Mouse (Mus musculus) B cell, adult 2 months (primary cell): ENCODE results near the gene Ptprd.
"Not testable (repeated sequence)": the region's sequence is repeated elsewhere in the genome, so short reads cannot be mapped to it uniquely, and the experiment has no call there.

Experiments
- DNase-seq, 2 experiments: peaks; one replicate each; pipeline ENCODE4 v3.0.0; 2022

The Ptprd gene

DNA sequence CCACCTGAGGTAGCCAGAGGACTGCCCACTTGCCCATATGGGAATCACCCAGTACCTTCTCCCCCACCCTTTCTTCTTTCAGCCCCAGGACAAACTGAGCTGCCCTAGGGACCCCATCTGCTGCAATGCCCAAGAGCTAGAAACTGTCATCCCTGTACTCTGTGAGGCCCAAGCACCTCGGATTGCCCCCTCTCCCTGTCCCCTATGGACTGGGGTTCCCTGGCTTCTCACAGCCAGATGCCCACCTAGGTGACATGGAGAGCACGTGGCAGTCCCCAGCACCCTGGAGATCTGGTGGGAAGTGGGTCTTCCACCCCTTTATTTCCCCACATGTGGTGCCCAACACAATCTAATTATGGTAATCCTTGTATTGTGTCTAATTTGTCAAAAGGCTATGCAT lies 331.5 kb downstream of the Ptprd start:
- DNase-seq: no peak

DNA sequence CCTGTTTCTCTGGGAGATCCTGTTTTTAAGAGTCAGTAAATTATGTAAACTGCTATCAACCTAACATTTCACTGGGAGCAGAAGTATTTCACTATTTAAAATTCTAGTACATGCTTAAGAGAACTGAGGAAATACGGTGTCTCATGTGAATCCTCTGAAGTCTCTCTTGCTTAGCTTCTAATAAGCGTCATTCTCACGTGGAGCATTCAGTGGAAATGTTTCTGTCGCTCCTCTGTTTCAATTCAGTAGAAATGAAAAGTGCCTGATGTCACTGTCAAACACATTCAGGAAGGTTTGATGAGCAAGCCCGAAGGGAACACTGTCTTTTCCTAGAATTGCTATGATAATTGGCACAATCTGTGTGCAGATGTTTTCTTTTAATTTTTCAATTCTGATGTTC lies 350.5 kb downstream of the Ptprd start:
- DNase-seq: no peak

DNA sequence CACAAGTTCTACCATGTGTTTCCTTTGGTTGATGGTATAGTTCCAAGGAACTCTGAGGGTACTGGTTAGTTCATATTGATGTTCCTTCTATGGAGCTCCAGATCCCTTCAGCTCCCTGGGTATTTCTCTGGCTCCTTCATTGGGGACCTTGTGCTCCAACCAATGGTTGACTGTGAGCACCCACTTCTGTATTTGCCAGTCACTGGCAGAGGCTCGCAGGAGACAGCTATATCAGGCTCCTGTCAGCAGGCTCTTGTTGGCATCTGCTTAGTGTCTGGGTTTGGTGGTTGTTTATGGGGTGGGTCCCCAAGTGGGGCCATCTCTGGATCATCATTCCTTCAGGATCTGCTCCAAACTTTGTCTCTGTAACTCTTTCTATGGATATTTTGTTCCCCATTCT lies 414.4 kb downstream of the Ptprd start:
- DNase-seq: not testable (repeated sequence)

DNA sequence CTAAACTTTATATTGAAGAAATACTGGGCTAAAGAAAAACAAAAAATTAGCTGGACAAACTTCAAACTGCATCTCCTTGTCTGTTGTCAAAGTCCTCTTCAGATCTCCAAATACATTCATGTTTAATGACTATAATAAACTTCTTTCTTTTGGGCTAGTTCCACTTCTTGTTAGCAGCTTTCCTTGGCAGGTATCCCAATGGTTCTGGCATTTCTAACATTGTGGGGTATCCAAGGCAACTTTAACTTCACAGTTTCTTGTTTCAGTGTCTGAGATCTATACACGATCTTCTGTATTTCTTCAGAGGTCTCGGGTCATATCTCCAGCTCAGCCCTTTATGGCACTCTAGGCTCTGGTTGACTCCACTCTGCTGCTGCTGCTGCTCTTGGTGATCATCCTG lies 434.5 kb downstream of the Ptprd start:
- no peak for DNase-seq

DNA sequence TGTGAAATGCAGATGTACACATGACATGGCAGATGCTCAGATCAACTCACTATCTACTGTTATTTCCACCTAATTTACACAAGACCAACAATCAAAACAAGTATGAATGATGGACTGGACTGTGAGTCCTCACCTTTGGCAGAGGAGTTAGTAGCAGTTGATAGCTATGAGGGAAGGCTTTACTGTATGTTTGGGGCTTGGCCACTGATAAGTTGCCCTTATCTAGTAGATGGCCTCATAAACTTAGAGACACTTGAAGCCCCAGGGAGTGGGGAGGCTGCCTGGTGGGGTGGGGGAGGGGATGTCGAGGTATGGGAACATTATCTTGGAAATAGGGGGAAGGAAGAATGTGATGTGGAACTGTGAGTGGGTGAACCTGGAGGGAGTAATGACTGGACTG lies 448.0 kb downstream of the Ptprd start:
- no peak for DNase-seq

DNA sequence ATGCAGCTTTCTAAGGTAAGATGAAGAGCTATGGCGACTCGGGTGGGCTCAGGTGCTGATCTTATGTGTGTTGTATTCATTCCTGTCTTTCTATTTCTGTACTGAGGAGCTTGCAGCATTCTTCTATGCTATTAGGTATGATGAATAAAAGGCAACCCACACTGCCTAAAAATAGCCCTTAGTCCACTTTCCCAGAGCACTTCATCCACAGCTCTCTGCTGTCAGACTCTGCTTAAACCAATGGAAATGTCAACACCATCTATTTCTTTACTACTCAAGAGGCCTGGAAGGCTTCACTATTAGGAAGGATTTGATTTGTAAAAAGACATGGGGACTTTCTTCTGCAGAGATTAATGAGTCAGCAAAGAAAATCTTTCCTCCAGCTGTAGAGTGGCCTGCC lies 468.4 kb downstream of the Ptprd start:
- no peak for DNase-seq

DNA sequence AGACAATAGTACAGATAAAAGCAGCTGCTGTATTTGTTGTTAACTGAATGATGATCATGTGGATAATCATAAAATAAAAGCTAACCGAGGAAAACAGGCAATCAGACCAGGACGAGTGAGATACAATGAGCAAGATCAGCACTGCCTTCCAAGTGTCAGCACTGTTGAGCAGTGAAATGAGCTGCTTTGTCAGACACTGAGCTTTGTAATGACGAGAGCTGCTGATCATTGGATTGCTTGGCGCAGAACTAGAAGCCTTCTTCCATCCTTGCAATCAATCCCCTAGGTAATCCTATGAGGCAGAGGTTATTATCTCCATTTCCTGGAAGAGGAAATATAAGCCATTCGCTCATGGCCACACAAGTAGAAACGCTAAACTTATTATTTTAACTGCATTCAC lies 489.9 kb downstream of the Ptprd start:
- no peak for DNase-seq

DNA sequence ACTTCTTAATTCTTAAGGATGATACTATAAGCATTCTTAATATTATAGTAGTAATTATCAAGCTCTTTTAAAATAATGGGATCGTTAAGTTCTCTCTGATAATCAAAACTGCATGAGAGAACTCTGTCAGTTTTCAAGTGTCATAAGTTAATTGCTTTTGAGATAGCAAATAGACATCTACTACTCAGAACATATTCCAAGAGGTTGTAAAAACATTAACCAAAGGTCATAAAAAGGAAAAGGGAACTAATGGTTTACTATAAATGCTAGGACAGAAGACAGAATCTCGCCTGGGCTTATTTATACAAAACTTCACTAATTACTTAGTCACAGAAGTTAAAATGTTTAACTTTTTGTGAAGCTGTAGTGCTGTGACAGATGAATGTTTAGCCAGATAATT lies 494.0 kb downstream of the Ptprd start:
- DNase-seq: no peak

DNA sequence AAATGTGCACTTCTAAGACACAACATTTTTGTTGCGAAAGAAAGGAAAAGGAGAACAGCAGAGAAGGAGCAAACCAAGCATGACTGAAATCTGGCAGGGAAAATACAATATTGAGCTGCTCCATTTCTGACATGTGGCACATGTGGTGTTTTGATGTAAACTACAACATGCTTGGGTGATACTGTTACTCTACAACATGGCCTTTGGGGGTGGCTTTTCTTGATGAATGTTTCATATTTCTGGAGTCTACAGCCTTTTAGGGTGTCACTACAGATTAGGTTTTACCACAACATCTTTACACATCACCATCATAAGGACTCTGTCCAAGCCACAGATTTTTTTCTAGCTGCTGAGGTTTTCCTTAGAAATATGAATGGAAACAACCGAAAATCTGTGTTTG lies 501.5 kb downstream of the Ptprd start:
- no peak for DNase-seq

DNA sequence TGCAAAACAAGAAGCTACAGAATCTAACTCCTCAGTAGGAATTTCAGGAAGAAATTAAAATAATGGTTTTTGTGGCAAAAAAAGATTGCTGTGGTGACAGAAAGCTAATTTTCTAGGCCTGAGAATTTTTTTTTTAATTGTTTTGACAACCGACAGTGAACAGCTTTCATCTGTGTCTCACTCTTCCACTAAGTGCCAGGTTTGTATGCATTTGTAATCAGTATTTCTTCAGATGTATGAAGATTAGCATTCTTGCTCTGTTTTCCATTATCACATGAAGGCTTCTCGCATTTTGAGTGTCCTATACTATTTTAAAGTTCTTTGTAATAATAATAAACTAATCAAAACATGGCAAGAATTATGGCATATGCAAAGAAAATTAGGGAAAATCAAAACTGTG lies 513.5 kb downstream of the Ptprd start:
- no peak for DNase-seq

DNA sequence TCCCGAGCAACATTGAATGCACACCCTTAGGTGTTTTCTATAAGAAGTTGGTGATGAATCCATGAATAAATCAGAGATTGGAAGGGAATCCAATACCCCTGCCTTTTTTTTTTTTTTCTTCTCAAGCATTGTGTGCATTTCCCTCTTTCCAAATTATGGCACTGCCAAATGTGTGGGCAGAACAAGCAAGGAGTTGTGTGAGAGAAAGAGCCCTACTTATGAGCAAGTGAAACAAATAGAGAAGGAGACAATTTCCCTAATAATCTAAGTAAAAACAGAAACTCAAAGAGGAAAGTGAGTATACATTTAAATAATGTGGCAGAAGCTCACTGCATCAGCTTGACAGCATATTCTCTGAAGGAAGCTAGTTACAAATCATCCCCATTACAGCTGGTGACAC lies 536.0 kb downstream of the Ptprd start:
- no peak for DNase-seq

DNA sequence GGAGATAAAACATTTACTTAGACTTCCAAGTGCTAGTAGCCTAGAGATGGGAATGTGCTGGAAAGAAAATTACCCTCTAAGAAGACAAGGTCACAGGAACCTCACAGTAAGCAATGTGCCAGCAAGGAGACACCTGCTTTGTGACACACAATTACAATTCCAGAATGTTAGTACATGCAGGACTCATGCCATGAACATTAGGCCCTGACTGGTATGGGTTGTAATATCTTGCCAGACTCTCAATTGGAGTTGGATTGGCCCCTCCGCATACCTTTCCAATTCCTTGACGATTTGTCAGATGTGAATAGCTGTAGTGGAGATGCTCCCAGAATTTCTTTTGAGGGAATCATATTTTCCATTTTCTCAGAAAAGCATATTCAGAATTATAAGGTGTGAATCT lies 547.0 kb downstream of the Ptprd start:
- no peak for DNase-seq

DNA sequence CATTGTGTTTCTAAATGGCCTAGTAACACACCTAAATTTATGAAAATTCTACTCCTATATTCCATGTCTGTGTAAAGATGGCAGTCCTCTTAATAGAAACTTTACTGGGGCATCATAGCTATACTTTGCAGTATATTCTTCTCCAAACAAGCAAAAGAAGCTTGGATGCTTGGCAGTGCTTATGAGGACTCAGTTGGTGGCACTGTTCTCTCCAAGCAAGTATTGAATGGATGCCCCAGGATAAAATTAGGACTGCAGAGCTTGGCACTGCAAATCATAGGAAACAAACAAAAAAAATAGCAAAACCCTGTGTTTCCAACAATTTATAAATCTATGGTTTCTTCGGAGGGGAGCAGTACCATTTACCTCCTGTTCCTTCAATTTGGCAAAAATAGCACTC lies 549.5 kb downstream of the Ptprd start:
- no peak for DNase-seq

DNA sequence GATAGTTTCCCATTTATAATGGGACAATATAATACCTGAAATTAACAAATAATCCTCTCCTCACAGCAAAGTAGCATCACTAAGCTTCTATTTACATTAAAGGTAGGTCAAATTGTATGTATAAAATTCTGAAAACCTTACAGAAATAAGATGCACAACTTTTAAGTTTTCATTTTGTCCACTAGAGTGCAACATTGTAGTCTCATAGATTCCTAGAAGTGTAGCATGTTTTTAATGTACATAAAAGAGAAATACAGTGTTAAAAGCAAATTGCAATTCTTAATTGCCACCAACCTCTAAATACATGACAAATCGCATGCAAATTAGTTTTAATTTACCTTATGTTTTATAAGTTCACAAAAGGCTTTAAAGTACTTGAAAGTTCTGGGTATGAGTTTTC lies 556.1 kb downstream of the Ptprd start:
- no peak for DNase-seq

DNA sequence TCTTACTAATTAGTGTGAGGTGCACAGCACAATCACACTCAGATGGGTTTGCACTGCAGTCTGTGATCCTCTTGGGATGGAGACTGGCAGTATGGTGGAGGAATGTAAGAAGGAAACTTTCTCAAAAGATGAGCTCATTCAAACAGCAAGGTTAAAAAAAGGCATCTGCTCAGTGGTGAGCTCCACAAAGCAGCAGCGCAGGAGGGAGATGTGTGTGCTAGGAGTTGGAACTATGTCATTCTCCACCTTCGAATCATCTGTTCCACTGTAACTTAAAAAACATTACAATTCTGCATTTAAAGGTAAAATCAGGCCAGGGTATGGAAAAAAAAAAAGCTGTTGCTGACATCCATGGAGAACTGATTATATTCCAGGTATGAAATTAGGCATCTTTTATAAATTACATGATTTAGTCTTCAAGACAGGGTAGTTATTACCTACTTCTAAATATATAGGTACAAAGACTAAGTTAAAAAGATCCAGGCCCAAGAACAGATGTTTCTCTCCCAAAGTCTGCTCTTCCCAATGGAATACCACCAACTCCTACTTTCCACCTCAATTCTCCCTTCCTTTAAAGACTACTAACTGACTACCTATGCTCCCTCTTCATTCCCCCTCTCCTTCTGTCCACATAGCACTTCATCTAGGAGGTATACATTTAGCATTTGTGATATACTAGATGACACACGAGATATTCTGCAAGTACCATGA lies 562.0 kb downstream of the Ptprd start:
- no peak for DNase-seq

DNA sequence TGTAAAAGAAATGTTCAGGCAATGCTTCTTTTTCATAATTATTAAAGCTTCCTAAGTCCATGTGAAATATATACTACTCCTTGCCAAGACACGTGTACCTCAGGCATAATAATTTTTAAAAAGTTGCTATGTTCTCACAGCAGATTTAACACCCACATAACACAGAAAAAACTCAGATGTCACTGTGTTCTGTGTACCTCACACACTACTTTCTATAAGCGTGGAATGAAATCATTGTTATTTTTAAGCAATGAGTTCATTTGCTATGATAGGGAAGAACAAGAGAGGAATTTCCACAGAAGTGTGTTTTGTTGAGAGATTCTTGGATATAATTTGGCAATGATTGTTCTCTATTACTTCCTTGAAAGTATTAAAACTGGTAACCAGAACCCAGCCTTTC lies 562.9 kb downstream of the Ptprd start:
- no peak for DNase-seq

DNA sequence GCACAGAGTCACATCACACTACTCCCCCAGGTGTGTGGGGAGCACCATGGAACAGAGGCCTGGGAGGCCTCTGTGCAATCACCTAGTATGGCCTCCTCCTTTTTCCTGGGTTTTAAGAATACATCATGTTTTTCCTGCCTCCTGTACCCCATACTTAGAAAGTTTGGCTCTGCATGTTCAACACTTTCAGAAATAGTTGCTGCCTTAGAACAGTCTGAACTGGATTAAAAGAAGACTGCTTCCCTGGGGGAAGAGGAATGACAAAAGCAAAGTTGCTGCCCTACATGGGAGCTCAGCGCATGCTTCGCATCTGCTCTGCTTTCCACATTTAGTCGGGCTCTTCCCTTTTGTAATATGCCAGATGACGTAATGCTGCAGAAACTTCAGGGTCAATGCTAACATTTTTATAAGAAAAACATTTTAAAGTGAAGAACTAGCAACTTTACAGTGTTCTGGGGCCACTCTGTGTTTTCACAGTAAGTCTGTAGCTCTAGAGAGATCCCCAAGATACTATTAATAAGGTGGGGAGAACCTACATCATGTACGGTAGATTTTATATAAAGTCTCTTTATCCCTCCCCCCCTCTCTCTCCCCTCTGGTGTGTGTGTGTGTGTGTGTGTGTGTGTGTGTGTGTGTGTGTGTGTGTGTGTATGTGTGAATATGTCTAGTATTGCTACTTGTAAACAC lies 564.2 kb downstream of the Ptprd start:
- DNase-seq: no peak

DNA sequence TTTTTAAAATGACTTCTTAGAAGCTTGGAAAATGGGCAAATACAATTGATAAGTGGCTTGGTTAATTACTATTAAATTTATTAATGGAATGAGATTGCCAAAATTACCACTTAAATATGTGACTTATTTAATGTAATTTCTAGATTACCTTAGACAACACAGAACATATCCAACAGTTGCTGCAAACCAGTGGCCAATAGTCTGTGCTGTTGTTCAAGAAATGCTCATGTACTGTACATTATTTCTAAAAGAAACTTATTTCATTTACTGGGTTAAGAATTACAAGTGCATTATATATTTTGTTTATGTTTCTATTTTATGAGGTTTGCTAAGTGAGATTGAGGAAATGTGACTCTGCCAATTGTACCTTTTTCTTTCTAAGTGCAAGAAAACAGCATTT lies 567.3 kb downstream of the Ptprd start:
- DNase-seq: no peak

DNA sequence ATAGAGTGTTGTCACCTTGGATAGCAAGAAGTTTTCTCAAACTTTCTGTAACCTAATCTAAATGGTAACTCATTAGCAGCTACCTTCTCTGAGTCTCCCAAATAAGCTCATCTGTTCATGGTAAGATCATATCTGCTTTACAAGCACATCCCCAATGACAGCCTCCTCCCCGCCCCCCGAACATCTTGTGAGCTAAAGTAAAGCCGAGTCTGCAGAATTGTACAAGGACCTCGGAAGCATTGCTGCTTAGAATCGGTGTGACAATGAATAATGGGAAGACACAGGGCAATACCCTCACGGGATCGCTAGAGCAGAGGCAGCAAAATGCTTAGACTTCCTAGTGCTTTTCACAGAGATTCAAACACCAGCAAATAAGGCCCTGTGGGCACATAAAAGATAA lies 571.7 kb downstream of the Ptprd start:
- no peak for DNase-seq

DNA sequence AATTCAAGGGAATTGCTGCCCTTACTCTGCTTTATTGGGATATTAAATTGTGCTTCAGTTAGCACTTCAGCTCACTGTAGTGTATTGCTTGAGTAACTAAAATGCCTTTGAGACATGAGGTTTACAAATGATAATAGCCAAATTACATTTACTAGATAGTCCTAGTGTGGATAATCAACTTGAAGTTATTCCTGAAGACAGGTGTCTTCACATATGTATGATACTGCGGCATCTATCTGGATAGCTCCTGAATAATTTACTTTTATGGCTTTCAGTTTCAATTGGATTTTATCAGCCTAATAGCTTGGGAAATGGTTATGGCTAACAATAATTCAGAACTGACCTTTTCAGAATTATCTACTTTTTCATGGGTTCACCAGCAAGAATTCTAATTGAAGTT lies 598.6 kb downstream of the Ptprd start:
- DNase-seq: no peak

DNA sequence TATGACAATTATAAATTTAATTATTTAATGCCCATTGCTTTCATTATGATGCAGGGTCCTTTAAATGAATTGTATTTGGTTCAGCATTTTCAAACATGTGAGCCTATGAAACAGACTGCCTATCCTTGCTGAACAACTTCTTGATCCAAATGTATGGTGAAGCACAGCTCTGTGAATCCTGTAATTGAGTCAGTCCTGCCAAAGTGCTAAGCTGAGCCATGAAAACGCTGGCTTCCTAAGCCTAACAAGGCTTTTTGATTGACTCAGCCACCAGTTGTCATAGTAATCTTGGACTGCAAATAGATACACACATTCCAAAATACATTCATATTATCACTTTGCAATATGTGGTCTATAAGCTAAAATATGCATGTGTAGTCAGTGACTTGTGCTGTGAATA lies 625.1 kb downstream of the Ptprd start:
- DNase-seq: no peak

DNA sequence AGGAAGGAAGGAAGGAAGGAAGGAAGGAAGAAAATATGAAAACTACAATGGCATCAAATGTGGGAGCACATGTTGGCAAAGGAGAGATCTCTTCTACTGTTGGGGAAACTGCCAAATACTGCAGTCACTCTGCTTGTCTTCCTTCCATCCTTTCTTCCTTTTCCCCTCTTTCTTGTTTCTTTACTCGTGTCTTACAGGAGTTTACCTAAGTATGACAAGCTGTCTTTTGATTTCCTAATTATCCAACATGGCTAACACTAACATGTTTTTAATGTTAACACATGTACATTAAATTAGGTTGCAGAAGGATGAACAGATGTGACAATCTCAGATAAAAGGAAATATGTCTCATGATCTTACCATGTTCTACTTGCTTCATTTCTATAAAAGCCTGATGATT lies 625.5 kb downstream of the Ptprd start:
- DNase-seq: no peak

DNA sequence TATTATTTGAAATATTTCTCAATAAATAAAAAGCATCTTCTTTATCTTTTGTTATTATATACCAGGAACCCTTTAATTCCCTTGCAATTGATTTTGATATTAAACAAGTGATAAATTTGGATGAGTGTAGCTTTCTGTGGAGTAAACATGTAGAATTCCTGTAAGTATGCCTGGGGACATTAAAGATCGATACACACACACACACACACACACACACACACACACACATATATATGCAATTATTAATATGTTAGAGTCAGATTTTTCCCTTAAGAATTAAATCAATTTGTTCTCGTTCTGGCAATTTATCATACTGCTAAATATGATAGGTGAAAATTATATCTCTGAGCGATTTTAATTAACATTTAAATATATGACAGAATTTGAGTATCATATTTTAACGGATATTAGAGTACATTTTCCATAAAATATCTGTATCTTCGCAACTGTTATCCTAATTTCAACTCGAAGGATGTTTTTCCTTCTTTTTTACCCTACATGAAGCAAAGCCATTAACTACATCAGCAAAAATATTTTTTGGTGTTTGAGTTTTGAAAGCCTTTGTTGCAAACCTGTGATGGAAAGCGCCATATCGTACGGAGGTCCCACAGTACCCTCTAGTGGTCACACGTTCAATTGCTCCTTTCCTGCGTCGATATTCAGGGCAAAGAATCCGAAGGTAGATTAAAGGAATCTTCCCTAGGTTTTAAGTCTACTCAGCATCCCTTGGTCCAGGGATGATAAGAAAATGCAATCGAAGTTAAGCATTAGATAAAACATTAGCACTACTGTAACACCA lies 653.2 kb downstream of the Ptprd start:
- DNase-seq: peak in 1 of 2 experiments; percentile 1

DNA sequence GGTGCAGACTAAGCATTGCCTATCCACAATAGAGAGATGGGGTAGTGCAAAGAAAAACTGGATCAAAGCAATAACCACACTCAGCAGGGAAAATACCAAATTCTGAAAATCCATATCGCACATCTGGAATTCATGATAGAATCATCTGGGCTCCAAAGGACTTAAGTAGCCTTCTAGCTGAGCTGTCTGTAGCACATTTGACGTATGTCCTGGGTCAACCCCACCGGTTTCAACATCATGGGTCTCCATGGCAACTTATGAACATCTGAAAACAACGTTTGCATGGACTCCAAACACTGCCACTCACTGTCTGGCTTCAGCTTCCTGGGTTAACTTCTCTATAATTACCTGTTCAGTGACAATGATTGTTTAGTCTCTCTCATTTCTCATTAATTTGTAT lies 655.9 kb downstream of the Ptprd start:
- no peak for DNase-seq
